Mouse (Mus musculus) cortical plate, adult 2 months (tissue): ENCODE data around the gene Srcap.

ENCODE experiments used
- CTCF ChIP-seq: fragments of 200-500 bp; IDR thresholded peaks from 2 replicates; pipeline ENCODE4 v1.5.1; 2011; ENCODE audit warnings: mild to moderate bottlenecking, control low read depth, low read length; ENCODE audit not compliant: insufficient read depth; ENCODE audit errors: extremely low read depth
- POLR2A ChIP-seq: fragments of 200-500 bp; IDR thresholded peaks from 2 replicates; pipeline ENCODE4 v1.6.1; 2011; ENCODE audit warnings: mild to moderate bottlenecking, low read length, control low read depth; ENCODE audit not compliant: insufficient read depth; ENCODE audit errors: extremely low read depth

GRCm38 (mm10) chr7:127489982-127490381 is 21.8 kb upstream of the Srcap start:
- TF ChIP-seq CTCF (no peak), POLR2A (no peak)
